Mouse (Mus musculus): ENCODE results near the gene Gm12166. TPM values are rescaled to one million over a fixed set of nuclear protein-coding genes. Genes with fewer than 3 reads are reported as not detected.

Gene Gm12166
- total RNA-seq, 2 experiments from 2014 or later = 0.82 to 1.6 TPM

DNA sequence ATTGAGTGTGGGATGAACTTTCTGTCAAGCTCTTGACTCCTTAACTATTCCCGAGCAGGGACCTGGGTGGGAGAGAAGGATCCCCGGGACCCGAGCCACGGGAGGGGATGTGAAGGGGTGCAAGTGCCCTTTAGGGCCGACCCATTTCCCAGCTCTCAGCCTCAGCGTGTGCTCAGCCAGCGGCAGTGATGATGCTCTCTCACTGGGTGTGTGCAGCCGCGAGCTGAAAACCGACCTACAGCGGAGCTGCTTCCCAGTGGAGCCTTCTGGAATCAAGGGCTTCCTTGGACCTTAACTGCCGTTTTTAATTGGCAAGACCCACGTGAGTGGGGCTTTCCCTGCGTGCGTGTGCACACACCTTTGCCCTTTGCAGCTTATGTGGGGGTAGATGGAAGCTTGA is 13.2 kb downstream of the Gm12166 start:
- Histone ChIP-seq H3K4me3 (peak overlapping the region; percentile 3; the same call in 1 of the 2 replicates), H3K27ac (no peak overlapping the region)
- DNase-seq (ENCODE audit: low spot score in 2 of 2) = no peak
- TF ChIP-seq CTCF (conservative IDR thresholded peaks at IDR 0.05) = no peak

GRCm38 (mm10) chr11:46036374-46036773 is 15.7 kb downstream of the Gm12166 start:
- TF ChIP-seq CTCF (conservative IDR thresholded peaks at IDR 0.05) = no peak
- DNase-seq (ENCODE audit: low spot score in 2 of 2) = no peak
- Histone ChIP-seq H3K4me3 (no peak overlapping the region), H3K27ac (no peak overlapping the region)

GRCm38 (mm10) chr11:46032956-46033355 is 19.2 kb downstream of the Gm12166 start:
- Histone ChIP-seq H3K27ac (no peak overlapping the region), H3K4me3 (no peak overlapping the region)
- no peak for DNase-seq (ENCODE audit: low spot score in 2 of 2)
- no peak for TF ChIP-seq CTCF (conservative IDR thresholded peaks at IDR 0.05)

DNA sequence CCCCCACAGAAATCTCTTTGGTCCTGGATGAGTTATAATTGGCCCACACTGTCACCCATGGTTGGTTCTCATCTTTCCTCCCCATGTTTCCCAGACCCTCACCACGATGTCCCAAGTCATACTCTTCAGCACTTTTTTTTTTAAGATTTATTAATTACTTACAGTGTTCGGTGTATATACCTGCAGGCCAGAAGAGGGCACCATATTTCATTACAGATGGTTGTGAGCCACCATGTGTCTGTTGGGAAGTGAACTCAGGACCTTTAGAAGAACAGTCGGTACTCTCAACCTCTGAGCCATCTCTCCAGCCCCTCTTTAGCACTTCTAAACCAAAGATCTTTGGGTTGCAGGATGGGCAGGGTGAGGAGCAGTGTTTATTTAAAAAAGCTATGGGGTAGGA is 20.7 kb downstream of the Gm12166 start:
- Histone ChIP-seq H3K27ac (no peak overlapping the region), H3K4me3 (no peak overlapping the region)
- peak; percentile 51 for TF ChIP-seq CTCF (conservative IDR thresholded peaks at IDR 0.05)
- no peak for DNase-seq (ENCODE audit: low spot score in 2 of 2)

DNA sequence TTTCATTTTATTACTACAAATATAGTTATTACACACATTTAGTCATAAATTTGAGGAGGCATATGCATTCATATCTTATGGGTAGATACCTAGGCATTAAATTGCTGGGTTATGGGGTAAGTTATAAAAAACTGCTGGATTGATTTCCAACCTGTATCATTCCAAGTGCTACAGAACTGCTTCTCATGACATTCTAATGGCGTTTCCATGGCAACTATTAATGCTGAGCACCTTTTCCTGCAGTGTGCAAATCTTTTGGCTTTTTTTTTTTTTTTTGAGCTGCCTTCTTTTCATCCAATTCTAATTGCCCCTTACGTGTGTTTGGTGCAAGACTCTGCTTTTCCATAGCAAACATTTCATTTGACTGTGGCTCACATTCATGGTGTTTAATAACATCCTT is 22.1 kb downstream of the Gm12166 start:
- no peak for DNase-seq (ENCODE audit: low spot score in 2 of 2)
- H3K4me3 ChIP-seq = no peak overlapping the region
- TF ChIP-seq CTCF (conservative IDR thresholded peaks at IDR 0.05) = no peak
- no peak overlapping the region for H3K27ac ChIP-seq

- DNase-seq (ENCODE audit: low spot score in 2 of 2) = no peak
- Histone ChIP-seq H3K4me3 (no peak overlapping the region), H3K27ac (no peak overlapping the region)
- TF ChIP-seq CTCF (conservative IDR thresholded peaks at IDR 0.05) = no peak
Measured at GRCm38 (mm10) chr11:46029485-46029884, 22.6 kb downstream of the Gm12166 start.

GRCm38 (mm10) chr11:46027952-46028814 is 23.9 kb downstream of the Gm12166 start:
- DNase-seq (ENCODE audit: low spot score in 2 of 2) = no peak
- H3K4me3 ChIP-seq = no peak overlapping the region
- no peak for TF ChIP-seq CTCF (conservative IDR thresholded peaks at IDR 0.05)
- H3K27ac ChIP-seq = no peak overlapping the region

GRCm38 (mm10) chr11:46025962-46026392 is 26.1 kb downstream of the Gm12166 start:
- H3K27ac ChIP-seq = no peak overlapping the region
- no peak overlapping the region for H3K4me3 ChIP-seq
- TF ChIP-seq CTCF (conservative IDR thresholded peaks at IDR 0.05) = no peak
- no peak for DNase-seq (ENCODE audit: low spot score in 2 of 2)

GRCm38 (mm10) chr11:46022983-46023382 is 29.1 kb downstream of the Gm12166 start:
- TF ChIP-seq CTCF (conservative IDR thresholded peaks at IDR 0.05) = no peak
- H3K4me3 ChIP-seq = no peak overlapping the region
- H3K27ac ChIP-seq = no peak overlapping the region
- no peak for DNase-seq (ENCODE audit: low spot score in 2 of 2)

DNA sequence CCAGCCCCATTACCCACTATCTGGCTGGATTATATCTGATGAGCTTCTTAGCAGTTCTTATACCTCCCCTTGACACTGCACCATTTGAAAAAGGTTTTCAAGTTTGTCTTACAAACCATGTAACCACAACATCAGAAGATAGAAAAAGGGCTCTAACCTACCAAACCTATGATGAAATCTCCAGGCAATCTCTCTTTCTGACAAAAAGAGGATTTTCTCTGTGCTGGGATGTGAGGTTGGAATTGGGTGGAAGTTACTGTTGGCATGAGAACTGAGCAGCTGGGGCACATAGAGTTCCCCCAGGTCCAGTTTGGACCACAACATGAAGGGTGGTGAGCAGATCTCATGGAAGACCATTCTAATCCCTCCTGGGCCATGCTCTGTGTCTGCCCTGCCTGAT is 30.3 kb downstream of the Gm12166 start:
- Histone ChIP-seq H3K27ac (no peak overlapping the region), H3K4me3 (no peak overlapping the region)
- DNase-seq (ENCODE audit: low spot score in 2 of 2) = no peak
- TF ChIP-seq CTCF (conservative IDR thresholded peaks at IDR 0.05) = no peak

DNA sequence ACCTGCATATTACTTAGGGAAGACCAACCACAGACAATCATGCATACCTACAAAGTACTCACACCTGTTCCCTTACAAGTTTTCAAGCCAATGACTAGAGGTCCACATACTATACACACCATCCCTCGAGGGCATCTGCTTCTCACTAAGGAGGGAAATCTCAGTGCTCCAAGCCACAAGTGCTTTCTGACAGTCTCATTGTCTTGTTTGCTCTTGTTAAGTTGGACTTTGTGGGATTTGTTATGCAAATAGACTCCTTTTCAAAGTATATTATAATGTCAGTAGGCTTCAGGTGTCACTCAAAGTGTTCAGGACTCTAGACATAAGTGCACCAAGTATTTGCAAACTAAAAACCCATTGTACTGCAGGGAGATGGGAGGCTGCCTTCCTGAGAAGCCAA is 31.9 kb downstream of the Gm12166 start:
- Histone ChIP-seq H3K4me3 (no peak overlapping the region), H3K27ac (no peak overlapping the region)
- DNase-seq (ENCODE audit: low spot score in 2 of 2) = no peak
- no peak for TF ChIP-seq CTCF (conservative IDR thresholded peaks at IDR 0.05)

DNA sequence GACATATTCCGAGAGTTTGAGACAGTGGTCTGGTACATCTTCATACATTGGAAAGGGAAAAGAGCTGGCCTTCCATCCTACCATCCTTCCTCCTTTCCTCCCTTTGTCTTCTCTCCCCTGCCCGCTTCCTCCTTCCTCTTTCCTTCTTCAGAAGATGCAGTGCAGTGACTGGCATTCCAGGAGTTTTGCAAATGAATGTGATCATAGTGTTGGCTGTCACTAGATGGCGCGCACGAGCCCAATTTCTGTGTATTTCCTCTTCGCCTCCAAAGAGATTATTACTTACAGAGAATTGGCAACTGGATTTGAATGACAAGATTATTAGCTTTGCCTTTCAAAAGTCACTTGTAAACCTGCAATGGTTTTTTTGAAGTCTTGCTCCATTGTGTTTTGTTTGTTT is 36.1 kb downstream of the Gm12166 start:
- DNase-seq (ENCODE audit: low spot score in 2 of 2) = peak; percentile 70 to 79
- peak; percentile 90 for TF ChIP-seq CTCF (conservative IDR thresholded peaks at IDR 0.05)

More for the DNA sequence above, 36.1 kb downstream of the Gm12166 start:
- Histone ChIP-seq H3K4me3 (no peak overlapping the region), H3K27ac (no peak overlapping the region)

Small RNA genes lying within 50 kb of the gene (microRNA-seq; reads per million reads assigned to microRNA genes)
- gene Mir8100 = 0 reads per million in 2 experiments

Other genes starting within 250 kb of the Gm12166 start
- 10 to 100 TPM; 53.2 to 55.4 TPM for gene Clint1, start 200.3 kb downstream of the Gm12166 start, total RNA-seq (2021)
- 10 to 100 TPM; 24.6 to 30.8 TPM for gene Lsm11, start 107.4 kb downstream of the Gm12166 start, total RNA-seq (2021)
- gene Thg1l, start 96.8 kb downstream of the Gm12166 start, total RNA-seq (2021) = 10 to 100 TPM in 1 of 2 experiments, 1 to 10 TPM in 1; 9.4 to 12.2 TPM
- under 1 TPM in 1 of 2 experiments, not detected in 1; 0.15 TPM for gene Sox30, start 72.0 kb downstream of the Gm12166 start, total RNA-seq (2021)
- gene Adam19, start 3.7 kb upstream of the Gm12166 start, total RNA-seq (2021) = 10 to 100 TPM; 11.3 to 12.6 TPM
- 1 to 10 TPM; 1.3 to 1.7 TPM for gene Nipal4, start 114.2 kb upstream of the Gm12166 start, total RNA-seq (2021)
- 1 to 10 TPM in 1 of 2 experiments, under 1 TPM in 1; 0.72 to 1.0 TPM for gene Fndc9, start 183.2 kb upstream of the Gm12166 start, total RNA-seq (2021)

Data from layer of hippocampus, adult 2 months (tissue).